Mouse (Mus musculus) C2C12 (cell line): Measurements from ENCODE around the gene Edrf1. TPM values are rescaled to one million over a fixed set of nuclear protein-coding genes. Genes with fewer than 3 reads are reported as not detected.
A peak's percentile ranks its signal among the peaks of the same experiment; 100 is the strongest.

Experiments
- H3K27me3 ChIP-seq: one replicate; pipeline ENCODE4 v1.6.1; 2011; ENCODE audit not compliant: control insufficient read depth, insufficient read depth, insufficient read length
- H3K36me3 ChIP-seq: one replicate; pipeline ENCODE4 v1.6.1; 2011; ENCODE audit not compliant: control insufficient read depth, insufficient read depth
- H3K4me3 ChIP-seq: one replicate; pipeline ENCODE4 v1.5.1; 2011; ENCODE audit warnings: mild to moderate bottlenecking, control low read depth; ENCODE audit not compliant: poor library complexity, insufficient read depth, severe bottlenecking
- H3K79me2 ChIP-seq: one replicate; pipeline ENCODE4 v1.6.1; 2011; ENCODE audit not compliant: control insufficient read depth, insufficient read depth
- H3K79me3 ChIP-seq: one replicate; pipeline ENCODE4 v1.6.1; 2011; ENCODE audit warnings: low read depth, control low read depth
- H3ac ChIP-seq: one replicate; pipeline ENCODE3; 2011; ENCODE audit warnings: low read depth; ENCODE audit not compliant: control insufficient read depth, insufficient read length
- CEBPB ChIP-seq: IDR thresholded peaks from one replicate; pipeline ENCODE4 v1.6.1; 2011; ENCODE audit warnings: low read depth, mild to moderate bottlenecking, control low read depth, moderate library complexity
- CTCF ChIP-seq: IDR thresholded peaks from one replicate; pipeline ENCODE4 v1.5.1; 2011; ENCODE audit not compliant: control insufficient read depth, insufficient read depth, insufficient read length
- FOSL1 ChIP-seq: IDR thresholded peaks from one replicate; pipeline ENCODE4 v1.8.0; 2011; ENCODE audit warnings: mild to moderate bottlenecking, low read length; ENCODE audit not compliant: poor library complexity, insufficient read depth, severe bottlenecking
- MAX ChIP-seq: IDR thresholded peaks from one replicate; pipeline ENCODE4 v1.6.1; 2011; ENCODE audit warnings: mild to moderate bottlenecking, control low read depth
- MYOD1 ChIP-seq: IDR thresholded peaks from one replicate; pipeline ENCODE4 v1.6.1; 2011; ENCODE audit warnings: low read depth; ENCODE audit not compliant: control insufficient read depth, insufficient read length
- MYOG ChIP-seq: IDR thresholded peaks from one replicate; pipeline ENCODE4 v1.6.1; 2011; ENCODE audit not compliant: control insufficient read depth, insufficient read length; ENCODE audit errors: extremely low read depth
- USF1 ChIP-seq: IDR thresholded peaks from one replicate; pipeline ENCODE4 v1.6.1; 2011; ENCODE audit warnings: low read depth, mild to moderate bottlenecking, control low read depth, moderate library complexity
- polyA plus RNA-seq: library from polyadenylated mRNA; unstranded; fragments of >200 nt; fragmentation: generic; extraction: Trizol; gene quantifications from one replicate; pipeline ENCODE4 v1.2.1, GENCODE M21; 2012; ENCODE audit warnings: missing spikeins

Edrf1 gene
- polyA plus RNA-seq, 1 experiment = 4.9 TPM

GRCm38 (mm10) chr7:133701366-133701765, 64.0 kb downstream of the Edrf1 start:
- H3K36me3 ChIP-seq = no peaks in the 10 kb centered on the region

GRCm38 (mm10) chr7:133702333-133702732, 65.0 kb downstream of the Edrf1 start:
- TF ChIP-seq FOSL1 (no peak), MYOG (no peak), MAX (no peak), MYOD1 (no peak), USF1 (no peak), CTCF (no peak), CEBPB (no peak)
- Histone ChIP-seq H3K79me2 (no peaks in the 10 kb centered on the region), H3K4me3 (no peak overlapping the region), H3K36me3 (no peaks in the 10 kb centered on the region), H3K79me3 (no peaks in the 10 kb centered on the region), H3K27me3 (no peaks in the 10 kb centered on the region), H3ac (no peak overlapping the region)

More at GRCm38 (mm10) chr7:133701366-133701765, 64.0 kb downstream of the Edrf1 start:
- no peaks in the 10 kb centered on the region for H3K79me2 ChIP-seq
- no peak overlapping the region for H3K4me3 ChIP-seq
- TF ChIP-seq USF1 (no peak), MYOG (no peak)
- no peaks in the 10 kb centered on the region for H3K79me3 ChIP-seq
- H3K27me3 ChIP-seq = no peaks in the 10 kb centered on the region
- no peak overlapping the region for H3ac ChIP-seq

- Histone ChIP-seq H3K4me3 (no peak overlapping the region), H3ac (no peak overlapping the region), H3K79me2 (peaks cover 11% of the 10 kb centered on the region), H3K27me3 (no peaks in the 10 kb centered on the region), H3K36me3 (no peaks in the 10 kb centered on the region), H3K79me3 (peaks cover 4% of the 10 kb centered on the region)
- TF ChIP-seq FOSL1 = no peak
- TF ChIP-seq MAX = no peak
- no peak for TF ChIP-seq CTCF
- no peak for TF ChIP-seq MYOD1
- TF ChIP-seq MYOG = no peak
- no peak for TF ChIP-seq CEBPB
- TF ChIP-seq USF1 = no peak
Measured at GRCm38 (mm10) chr7:133703906-133704305, 66.6 kb downstream of the Edrf1 start.

GRCm38 (mm10) chr7:133707301-133707700, 70.0 kb downstream of the Edrf1 start:
- TF ChIP-seq CEBPB (no peak), USF1 (no peak), CTCF (no peak), MYOG (no peak)
- peaks cover 29% of the 10 kb centered on the region for H3K79me2 ChIP-seq
- peaks cover 9% of the 10 kb centered on the region for H3K79me3 ChIP-seq
- H3K27me3 ChIP-seq = no peaks in the 10 kb centered on the region
- no peak overlapping the region for H3K4me3 ChIP-seq
- no peak overlapping the region for H3ac ChIP-seq
- peaks cover 8% of the 10 kb centered on the region for H3K36me3 ChIP-seq

GRCm38 (mm10) chr7:133715387-133715786, 78.0 kb downstream of the Edrf1 start:
- Histone ChIP-seq H3K79me3 (peaks cover 4% of the 10 kb centered on the region), H3ac (no peak overlapping the region), H3K36me3 (peaks cover 64% of the 10 kb centered on the region), H3K27me3 (no peaks in the 10 kb centered on the region), H3K79me2 (peaks cover 15% of the 10 kb centered on the region), H3K4me3 (no peak overlapping the region)
- no peak for TF ChIP-seq MAX
- no peak for TF ChIP-seq MYOG
- no peak for TF ChIP-seq MYOD1
- no peak for TF ChIP-seq FOSL1
- TF ChIP-seq CTCF = no peak
- TF ChIP-seq USF1 = no peak
- no peak for TF ChIP-seq CEBPB

- Histone ChIP-seq H3ac (no peak overlapping the region), H3K79me2 (no peaks in the 10 kb centered on the region), H3K79me3 (no peaks in the 10 kb centered on the region), H3K27me3 (no peaks in the 10 kb centered on the region), H3K4me3 (no peak overlapping the region), H3K36me3 (peaks cover 66% of the 10 kb centered on the region)
- TF ChIP-seq MAX = no peak
- TF ChIP-seq USF1 = peak; percentile 25
- TF ChIP-seq MYOD1 = no peak
- TF ChIP-seq CEBPB = no peak
Measured at GRCm38 (mm10) chr7:133718580-133718979, 81.2 kb downstream of the Edrf1 start.
